Mouse (Mus musculus) layer of hippocampus, postnatal 36 days (tissue): ENCODE results near the gene Zfp260. TPM values are rescaled to one million over a fixed set of nuclear protein-coding genes. Genes with fewer than 3 reads are reported as not detected.
A peak's percentile ranks its signal among the peaks of the same experiment; 100 is the strongest.

Experiments used
- DNase-seq, 2 experiments: peaks; one replicate each; pipeline ENCODE4 v3.0.0; 2022
- microRNA-seq, 2 experiments: library from miRNA; unstranded; fragments of <30 nt; microRNA quantifications; one replicate each; pipeline ENCODE4 v1.2.0; 2021
- total RNA-seq, 2 experiments: library from RNA; stranded (reverse); gene quantifications; 2 replicates each; pipeline ENCODE4 v1.2.3; 2021

The Zfp260 gene
- total RNA-seq, 2 experiments from 2014 or later, result 76.8 to 83.7 TPM

DNA sequence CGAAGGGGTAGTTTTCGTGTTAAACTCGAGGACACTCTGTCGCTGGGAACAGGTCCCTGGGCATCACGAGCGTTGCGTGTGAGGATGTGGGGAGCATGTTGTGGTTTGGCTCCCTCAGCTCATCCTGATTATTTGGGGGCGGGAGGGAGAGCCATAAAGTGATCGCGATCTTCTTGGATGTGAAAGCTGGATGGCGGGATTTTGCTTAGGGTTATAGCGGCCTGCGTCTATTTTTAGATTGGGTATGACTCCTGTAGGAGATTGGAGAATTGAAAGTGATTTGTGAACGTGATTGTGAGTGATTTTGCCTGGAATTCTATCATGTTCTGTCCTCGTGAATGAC lies 27.6 kb downstream of the Zfp260 start:
- no peak for DNase-seq

DNA sequence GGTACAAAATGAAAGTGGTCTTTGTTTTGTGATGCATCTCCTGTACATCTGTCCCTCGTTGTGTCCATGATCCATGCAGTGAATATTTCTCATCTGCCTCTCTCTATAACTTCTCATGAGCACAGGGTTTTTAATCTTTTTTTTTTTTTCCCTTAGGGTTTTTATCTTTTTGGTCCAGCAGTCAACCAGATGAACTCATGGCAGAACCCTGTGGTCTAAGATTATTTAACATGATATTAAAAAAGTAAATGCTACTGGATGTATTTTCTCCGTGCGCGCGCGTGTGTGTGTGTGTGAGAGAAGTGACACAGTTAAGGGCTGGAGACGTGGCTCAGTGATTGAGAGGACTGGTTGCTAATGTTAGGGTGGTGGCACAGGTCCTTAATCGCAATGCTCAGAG lies 35.3 kb downstream of the Zfp260 start:
- no peak for DNase-seq

DNA sequence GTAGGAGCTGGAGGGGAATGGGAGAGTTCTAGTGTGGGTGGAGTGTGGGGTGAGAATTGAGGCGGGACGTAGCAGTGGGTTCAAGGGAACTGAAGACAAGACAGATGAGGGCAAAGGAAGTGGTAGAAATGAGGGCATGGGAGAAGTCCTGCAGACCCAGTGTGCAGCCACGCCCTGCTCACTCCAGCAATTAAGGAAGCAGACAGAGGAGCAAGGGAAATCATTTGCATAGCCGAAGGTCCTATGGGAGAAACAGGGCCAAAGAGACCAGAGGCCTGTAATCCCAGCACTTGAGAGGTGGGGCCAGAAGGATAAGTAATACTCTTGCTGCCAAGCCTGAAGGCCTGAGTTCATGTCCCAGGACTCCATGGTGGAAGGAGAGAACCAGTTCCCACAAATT lies 37.8 kb downstream of the Zfp260 start:
- no peak for DNase-seq

DNA sequence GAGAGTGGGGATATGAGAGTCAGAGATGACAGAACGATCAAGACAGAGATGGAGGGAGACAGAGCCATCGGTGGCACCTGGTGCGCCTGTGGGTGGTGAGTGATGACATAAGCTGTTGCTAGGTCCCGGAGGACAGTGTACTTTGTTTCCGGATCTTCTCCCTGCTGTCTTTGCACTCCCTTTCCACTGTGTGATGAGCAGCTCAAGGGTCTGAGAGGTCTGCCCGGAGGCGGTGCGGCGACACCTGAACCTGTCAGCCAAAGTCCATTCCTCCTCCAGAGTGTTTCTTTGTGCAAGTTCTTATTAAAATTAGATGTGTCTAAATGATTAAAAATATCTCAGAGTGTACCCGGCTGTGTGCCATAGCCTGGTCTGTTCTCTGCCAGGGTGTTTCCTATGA lies 42.2 kb downstream of the Zfp260 start:
- DNase-seq, result peak; percentile 21 to 26

DNA sequence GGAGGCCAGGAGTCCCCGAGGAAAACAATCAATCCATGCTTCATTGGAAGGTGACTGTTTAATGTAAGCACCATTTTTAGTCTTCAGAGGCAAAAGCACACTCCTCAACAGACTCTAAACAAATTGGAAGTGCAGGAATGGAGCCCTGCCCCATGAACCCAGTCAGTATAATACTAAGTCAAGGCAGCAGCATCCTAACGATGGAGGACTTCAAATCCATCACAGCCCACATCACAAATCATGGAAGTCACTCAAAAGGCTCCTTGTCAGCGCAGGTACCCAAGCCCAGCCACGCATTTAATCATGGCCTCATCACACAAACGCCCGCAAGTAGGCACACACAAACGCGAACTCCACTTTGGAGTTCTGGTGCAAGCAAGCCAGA lies 48.6 kb downstream of the Zfp260 start:
- no peak for DNase-seq

DNA sequence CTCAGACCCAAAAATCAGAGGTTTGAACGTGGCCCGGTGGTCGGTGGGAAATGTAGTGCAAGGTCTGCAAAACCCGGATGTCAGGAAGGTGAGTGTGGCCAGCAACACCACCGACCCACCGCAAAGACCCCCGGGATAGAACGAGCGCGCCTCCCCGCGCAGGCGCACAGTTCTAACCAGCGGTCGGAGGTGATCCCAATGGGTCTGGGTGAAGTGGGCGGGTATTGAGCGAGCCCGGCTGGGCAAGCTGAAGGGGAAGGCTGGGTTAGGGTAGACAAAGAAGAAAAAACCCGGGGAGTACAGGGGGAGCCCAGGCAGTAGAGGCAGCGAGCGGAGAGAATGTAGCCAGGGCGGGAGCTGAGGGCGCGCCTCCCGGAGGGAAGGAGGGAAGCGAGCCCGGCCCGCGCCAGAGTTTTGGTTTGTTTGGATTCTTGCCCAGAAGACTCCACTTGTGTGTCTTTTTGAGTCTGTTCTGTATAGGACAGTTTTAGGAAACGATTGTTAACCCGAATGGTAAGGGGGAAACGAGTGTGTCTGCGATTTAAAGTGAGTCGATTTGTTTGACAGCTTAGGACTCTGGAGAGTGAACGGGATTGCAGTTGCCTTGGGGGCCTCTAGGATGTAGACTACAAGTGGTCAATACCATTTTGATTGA lies 49.1 kb downstream of the Zfp260 start:
- DNase-seq, result peak; percentile 76 to 77

DNA sequence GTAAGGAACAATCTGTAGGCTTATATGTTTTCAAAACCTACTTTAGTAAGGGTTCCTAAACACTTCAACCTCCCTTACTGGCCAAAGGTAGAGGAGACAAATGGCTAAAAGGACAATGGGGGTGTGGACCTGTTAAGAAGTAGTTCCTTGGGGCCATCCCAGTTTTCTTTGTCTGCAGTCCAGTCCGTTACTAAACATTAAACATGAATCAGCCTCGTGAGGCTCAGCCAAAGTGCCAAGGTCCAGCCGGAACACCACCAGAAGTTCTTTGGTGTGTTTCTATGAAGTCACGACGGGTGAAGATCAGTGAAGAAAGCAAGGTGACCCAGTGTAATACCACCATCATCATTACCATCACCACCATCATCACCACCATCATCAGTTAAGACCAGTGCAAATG lies 52.4 kb downstream of the Zfp260 start:
- DNase-seq, result no peak

DNA sequence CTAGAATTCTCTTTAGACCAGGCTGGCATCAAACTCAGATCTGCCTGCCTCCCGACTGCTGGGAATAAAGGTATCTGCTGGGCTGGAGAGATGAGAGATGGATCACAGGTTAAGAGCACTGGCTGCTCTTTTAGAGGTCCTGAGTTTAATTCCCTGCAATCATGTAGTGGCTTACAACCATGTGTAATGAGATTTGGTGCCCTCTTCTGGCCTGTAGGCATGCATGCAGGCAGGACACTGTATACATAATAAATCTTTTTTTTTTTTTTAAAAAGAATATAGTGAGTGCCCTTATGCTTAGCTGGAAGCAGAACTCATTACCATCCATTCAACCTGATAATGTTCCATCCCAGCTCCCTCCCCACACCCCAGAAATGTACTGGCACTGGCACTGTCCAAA lies 59.5 kb downstream of the Zfp260 start:
- no peak for DNase-seq

DNA sequence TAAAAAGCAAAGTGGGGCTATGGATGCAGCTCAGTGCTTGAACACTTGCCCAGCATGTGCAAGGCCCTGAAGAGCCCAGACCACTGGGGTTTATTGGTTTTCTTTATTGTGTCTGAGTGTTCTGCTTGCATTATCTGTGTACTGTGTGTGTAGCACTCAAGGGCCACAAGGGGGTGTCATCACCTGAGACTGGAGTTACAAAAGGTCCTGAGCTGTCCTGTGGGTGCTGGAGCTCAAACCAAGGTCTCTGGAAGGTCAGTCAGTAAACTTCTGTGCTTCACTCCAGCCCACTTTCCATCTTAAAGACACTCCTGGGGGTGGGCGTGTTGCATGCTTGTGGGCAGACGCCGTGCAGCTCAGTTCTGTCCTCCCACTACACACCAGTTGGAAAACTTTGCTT lies 60.9 kb downstream of the Zfp260 start:
- no peak for DNase-seq

Small RNA genes within 50 kb of the gene (microRNA-seq; reads per million reads assigned to microRNA genes)
- 0 reads per million in 2 experiments for gene Gm23368

Other genes starting within 250 kb of the Zfp260 start
- 10 to 100 TPM; 18.3 to 25.5 TPM for gene Zfp940, start 241.1 kb upstream of the Zfp260 start, total RNA-seq
- gene Zfp420, start 234.8 kb upstream of the Zfp260 start, total RNA-seq, result 10 to 100 TPM; 17.4 to 18.3 TPM
- gene Zfp27, start 188.2 kb upstream of the Zfp260 start, total RNA-seq, result 10 to 100 TPM; 19.2 to 20.8 TPM
- gene Zfp383, start 186.6 kb upstream of the Zfp260 start, total RNA-seq, result 1 to 10 TPM; 9.1 to 9.8 TPM
- 10 to 100 TPM; 16.3 to 19.6 TPM for gene Zfp74, start 140.7 kb upstream of the Zfp260 start, total RNA-seq
- gene Zfp568, start 110.8 kb upstream of the Zfp260 start, total RNA-seq, result 1 to 10 TPM; 4.3 to 5.6 TPM
- 10 to 100 TPM in 1 of 2 experiments, 1 to 10 TPM in 1; 9.0 to 12.0 TPM for gene Zfp14, start 43.4 kb upstream of the Zfp260 start, total RNA-seq
- 1 to 10 TPM; 3.7 to 4.2 TPM for gene Zfp82, start 21.9 kb upstream of the Zfp260 start, total RNA-seq
- under 1 TPM in 1 of 2 experiments, not detected in 1; 0.97 TPM for gene Gm26920, start 4.4 kb upstream of the Zfp260 start, total RNA-seq
- gene Zfp566, start 4.2 kb upstream of the Zfp260 start, total RNA-seq, result 1 to 10 TPM; 6.4 to 8.0 TPM
- 10 to 100 TPM; 31.8 to 35.0 TPM for gene Zfp382, start 27.2 kb downstream of the Zfp260 start, total RNA-seq
- 10 to 100 TPM; 53.8 to 54.8 TPM for gene Zfp146, start 75.0 kb downstream of the Zfp260 start, total RNA-seq
- gene Cox7a1, start 89.4 kb downstream of the Zfp260 start, total RNA-seq, result 1 to 10 TPM; 3.7 to 5.0 TPM
- gene Capns1, start 104.0 kb downstream of the Zfp260 start, total RNA-seq, result 100 to 1,000 TPM; 207 to 234 TPM
- 10 to 100 TPM; 53.1 to 65.2 TPM for gene Polr2i, start 137.2 kb downstream of the Zfp260 start, total RNA-seq
- 100 to 1,000 TPM; 118 to 127 TPM for gene Tbcb, start 137.5 kb downstream of the Zfp260 start, total RNA-seq
- not detected for gene Ovol3, start 140.9 kb downstream of the Zfp260 start, total RNA-seq
- under 1 TPM; 0.27 to 0.28 TPM for gene Thap8, start 185.3 kb downstream of the Zfp260 start, total RNA-seq
- gene Wdr62, start 185.6 kb downstream of the Zfp260 start, total RNA-seq, result 1 to 10 TPM in 1 of 2 experiments, under 1 TPM in 1; 0.94 to 2.1 TPM
- gene Clip3, start 197.0 kb downstream of the Zfp260 start, total RNA-seq, result 100 to 1,000 TPM; 454 to 456 TPM
- 10 to 100 TPM; 54.2 to 57.2 TPM for gene Alkbh6, start 213.9 kb downstream of the Zfp260 start, total RNA-seq
- 10 to 100 TPM; 10.5 to 12.7 TPM for gene Syne4, start 220.0 kb downstream of the Zfp260 start, total RNA-seq
- gene E130208F15Rik, start 227.0 kb downstream of the Zfp260 start, total RNA-seq, result under 1 TPM; 0.28 to 0.40 TPM
- gene Sdhaf1, start 229.1 kb downstream of the Zfp260 start, total RNA-seq, result 1 to 10 TPM; 6.6 to 7.4 TPM